Mouse (Mus musculus): ENCODE results near the gene Mcat.
"Not testable (repeated sequence)": the region's sequence is repeated elsewhere in the genome, so short reads cannot be mapped to it uniquely, and the experiment has no call there.

The Mcat gene

DNA sequence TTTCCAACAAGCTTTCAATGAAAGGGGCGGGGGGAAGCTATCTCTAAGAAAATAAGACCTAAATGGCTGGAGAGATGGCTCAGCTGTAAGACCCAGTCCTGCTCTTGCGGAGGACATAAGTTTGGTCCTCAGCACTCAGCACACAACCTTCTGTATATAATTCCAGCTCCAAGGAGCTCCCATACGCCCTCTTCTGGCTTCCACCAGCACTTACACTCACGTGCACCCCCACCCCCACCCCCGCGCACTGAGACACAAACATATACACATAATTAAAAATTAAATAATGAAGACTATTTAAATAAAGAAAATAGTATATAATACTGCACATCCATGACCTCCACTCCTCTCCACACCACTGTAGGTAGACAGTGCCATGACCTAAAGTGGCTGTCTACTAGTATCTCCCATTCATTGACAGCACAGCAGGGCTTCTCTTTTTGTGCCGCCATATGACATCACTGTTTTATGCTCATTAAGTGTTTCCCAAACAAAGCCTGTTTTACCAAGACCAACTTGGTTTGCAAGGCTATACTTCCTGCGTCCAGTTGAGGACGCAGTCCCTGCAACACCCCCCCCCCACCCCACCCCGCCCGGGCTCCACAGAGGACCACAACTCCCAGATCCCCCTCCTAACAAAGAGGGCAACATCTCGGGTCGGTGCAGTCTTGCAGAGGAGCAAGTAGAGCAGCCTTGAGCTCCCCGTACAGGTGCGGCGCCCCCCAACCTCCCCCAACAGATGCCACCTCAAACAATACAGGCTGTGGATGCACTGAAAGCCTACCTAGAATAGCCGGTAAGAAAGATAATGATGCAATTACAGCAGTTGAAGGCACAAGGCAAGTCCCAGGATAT is 53.4 kb downstream of the Mcat start:
- no peak for DNase-seq (ENCODE audit: low spot score in 2 of 2)

DNA sequence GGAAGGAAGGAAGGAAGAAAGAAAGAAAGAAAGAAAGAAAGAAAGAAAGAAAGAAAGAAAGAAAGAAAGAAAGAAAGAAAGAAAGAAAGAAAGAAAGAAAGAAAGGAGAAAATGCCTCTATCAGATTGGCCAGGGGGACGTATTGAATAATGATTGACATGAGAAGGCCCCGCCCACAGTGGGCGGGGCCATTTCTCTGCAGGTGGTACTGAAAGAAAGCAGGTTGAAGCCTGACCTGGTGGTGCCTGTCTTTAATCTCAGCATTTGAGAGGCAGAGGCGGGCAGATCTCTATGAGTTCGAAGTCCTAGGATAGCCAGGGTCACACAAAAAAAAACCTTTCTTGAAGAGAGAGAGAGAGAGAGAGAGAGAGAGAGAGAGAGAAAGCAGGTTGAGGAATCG is 62.1 kb downstream of the Mcat start:
- DNase-seq (ENCODE audit: low spot score in 2 of 2) = not testable (repeated sequence)

DNA sequence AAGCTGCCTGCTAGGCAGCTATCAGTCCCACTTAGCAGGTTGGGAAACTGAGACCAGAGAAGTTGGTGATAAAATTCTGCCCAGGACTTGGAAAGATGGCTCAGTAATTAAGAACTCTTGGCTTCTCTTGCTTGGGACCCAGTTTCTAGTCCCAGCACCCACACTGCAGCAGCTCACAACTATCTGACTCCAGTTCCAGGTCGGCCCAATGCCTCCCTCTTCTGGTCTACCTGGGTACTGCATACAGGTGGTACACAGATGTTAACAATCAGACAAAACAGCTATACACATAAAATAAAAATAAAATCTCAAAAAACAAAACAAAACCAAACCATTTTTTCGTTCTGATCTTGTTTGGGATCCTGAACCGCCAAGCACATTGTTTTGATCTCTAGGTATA is 63.2 kb downstream of the Mcat start:
- DNase-seq (ENCODE audit: low spot score in 2 of 2) = no peak

DNA sequence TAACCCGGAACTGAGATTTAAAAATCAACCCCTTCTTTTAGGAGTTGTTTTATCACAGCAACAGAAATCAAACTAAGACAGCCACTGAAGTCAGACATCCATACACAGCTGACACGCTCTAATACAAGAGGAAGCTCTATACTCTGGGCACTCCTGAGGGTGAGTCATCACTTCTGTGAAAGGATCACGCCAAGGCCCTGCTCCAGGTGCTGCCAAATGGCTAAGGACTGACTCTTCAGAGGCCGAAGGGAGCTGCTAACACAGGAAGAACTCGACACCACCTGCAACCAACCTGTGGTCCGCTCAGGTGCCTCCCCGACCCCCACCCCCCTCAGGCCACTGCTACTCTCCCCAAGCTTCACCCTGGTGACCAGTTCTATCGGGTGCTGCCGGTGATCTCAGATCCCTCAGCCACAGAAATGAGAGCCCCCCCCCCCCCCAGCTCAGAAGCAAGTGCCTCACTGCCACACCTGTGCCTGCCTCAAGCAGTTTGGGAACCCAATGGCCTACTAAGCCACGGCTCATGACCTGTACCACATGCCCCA is 64.3 kb downstream of the Mcat start:
- DNase-seq (ENCODE audit: low spot score in 2 of 2) = no peak

DNA sequence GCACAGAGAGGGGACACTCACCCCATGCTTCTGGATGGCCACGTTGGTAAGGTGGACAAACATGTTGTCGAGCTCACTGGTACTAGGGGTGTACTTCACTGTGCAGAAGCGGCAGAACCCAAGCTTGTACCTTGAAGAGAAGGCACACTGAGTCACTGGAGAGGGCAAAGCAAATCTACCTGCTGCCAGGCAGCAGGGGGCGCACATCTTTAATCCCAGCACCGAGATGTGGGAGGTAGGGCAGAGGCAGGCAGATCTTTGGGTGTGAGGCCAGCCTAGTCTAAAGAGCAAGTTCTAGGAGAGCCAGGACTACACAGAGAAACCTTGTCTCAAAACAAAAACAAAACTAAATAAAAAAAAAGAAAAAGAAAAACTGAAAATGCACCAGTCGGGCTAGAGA is 66.3 kb downstream of the Mcat start:
- no peak for DNase-seq (ENCODE audit: low spot score in 2 of 2)
